Mouse (Mus musculus): ENCODE measurements around the gene Reps2. TPM values are rescaled to one million over a fixed set of nuclear protein-coding genes. Genes with fewer than 3 reads are reported as not detected.

Reps2 gene
- polyA plus RNA-seq, 1 experiment from 2014 or later, result 5.1 TPM

DNA sequence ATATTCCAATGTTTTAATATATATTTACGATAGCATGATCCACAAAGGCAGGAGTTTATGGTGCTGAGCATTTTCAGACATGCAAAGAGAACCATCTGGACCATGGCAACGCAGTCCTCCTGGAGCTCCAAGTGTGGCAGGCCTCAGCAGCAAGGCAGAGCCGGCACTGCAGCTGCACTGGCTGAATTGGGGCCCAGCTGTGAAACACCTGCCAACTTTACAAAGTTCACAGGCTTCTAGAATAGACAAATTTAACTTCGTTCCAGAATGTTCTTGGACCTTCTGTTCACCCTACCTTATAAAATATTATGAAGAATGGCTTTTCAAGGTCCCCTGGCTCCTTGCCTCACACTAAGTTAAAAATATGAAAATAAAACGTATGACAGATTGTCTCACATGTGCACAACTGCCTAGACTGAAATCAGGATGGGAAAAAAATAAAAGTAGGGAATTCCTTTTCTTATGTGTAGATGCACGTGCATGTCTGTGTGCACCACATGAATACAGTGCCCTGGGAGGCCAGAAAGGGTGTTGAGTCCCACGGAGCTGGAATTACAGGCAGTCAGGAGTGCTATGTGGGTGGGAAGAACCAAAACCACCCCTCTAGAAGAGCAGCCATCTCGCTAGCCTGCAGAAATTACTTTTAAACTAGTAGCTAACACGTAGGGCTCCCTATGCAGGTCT is 121.5 kb downstream of the Reps2 start:
- Histone ChIP-seq H3K27me3 (ENCODE audit: control insufficient read depth, insufficient read depth, low read depth, low read length) (peaks cover 5% of the 10 kb centered on the region; the same call in 1 of the 2 replicates), H3K27ac (ENCODE audit: low read length) (no peak overlapping the region)
- 51% methylated on average over 9 of the region's 9 CpGs for WGBS

DNA sequence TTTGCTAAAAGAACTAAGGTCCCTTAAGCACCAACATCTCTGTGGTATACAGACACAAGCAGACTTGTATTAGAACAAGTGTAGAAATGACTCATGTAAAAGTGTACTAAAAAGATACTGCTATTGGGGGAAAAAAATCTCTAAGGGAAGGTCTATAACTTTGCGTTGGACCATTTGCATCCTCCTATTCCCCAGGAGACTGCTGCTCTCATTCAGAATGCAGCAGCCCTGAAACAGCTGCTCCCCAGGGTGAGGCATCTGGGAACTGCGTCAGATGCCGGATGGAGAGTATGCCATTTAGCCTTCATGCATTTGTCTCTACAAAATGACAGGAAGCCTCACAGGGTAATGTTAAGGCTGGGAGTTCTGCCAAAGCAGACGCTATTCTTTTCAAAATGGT is 122.3 kb downstream of the Reps2 start:
- 0 out of 2 replicates have a peak, but pooled peaks have one; percentile 45 for ATAC-seq
- Histone ChIP-seq H3K27ac (ENCODE audit: low read length) (no peak overlapping the region), H3K36me3 (ENCODE audit: control insufficient read depth, insufficient read depth, low read length) (no peaks in the 10 kb centered on the region), H3K9me3 (replicated peaks; ENCODE audit: control insufficient read depth, low read length, poor library complexity, severe bottlenecking) (no peaks in the 10 kb centered on the region), H3K4me3 (ENCODE audit: low read depth, low read length) (no peak overlapping the region), H3K4me1 (ENCODE audit: control insufficient read depth, insufficient read depth, low read length) (no peaks in the 10 kb centered on the region), H3K9ac (ENCODE audit: low read depth, low read length) (no peak overlapping the region), H3K4me2 (ENCODE audit: low read length) (no peak overlapping the region), H3K27me3 (ENCODE audit: control insufficient read depth, insufficient read depth, low read depth, low read length) (peaks cover 5% of the 10 kb centered on the region; the same call in 1 of the 2 replicates)
- 32% methylated on average over 4 of the region's 4 CpGs for WGBS

More for the DNA sequence above, 121.5 kb downstream of the Reps2 start:
- Histone ChIP-seq H3K9ac (ENCODE audit: low read depth, low read length) (no peak overlapping the region), H3K4me2 (ENCODE audit: low read length) (no peak overlapping the region), H3K36me3 (ENCODE audit: control insufficient read depth, insufficient read depth, low read length) (no peaks in the 10 kb centered on the region), H3K9me3 (replicated peaks; ENCODE audit: control insufficient read depth, low read length, poor library complexity, severe bottlenecking) (no peaks in the 10 kb centered on the region), H3K4me3 (ENCODE audit: low read depth, low read length) (no peak overlapping the region), H3K4me1 (ENCODE audit: control insufficient read depth, insufficient read depth, low read length) (no peaks in the 10 kb centered on the region)
- no peak for ATAC-seq

GRCm38 (mm10) chrX:162520374-162520773 is 123.1 kb downstream of the Reps2 start:
- no peak overlapping the region for H3K4me3 ChIP-seq (ENCODE audit: low read depth, low read length)
- H3K4me1 ChIP-seq (ENCODE audit: control insufficient read depth, insufficient read depth, low read length), result no peaks in the 10 kb centered on the region
- no peak overlapping the region for H3K4me2 ChIP-seq (ENCODE audit: low read length)
- no peak overlapping the region for H3K27ac ChIP-seq (ENCODE audit: low read length)
- H3K9ac ChIP-seq (ENCODE audit: low read depth, low read length), result no peak overlapping the region
- WGBS, result 80% methylated on average over 2 of the region's 2 CpGs
- peaks cover 2% of the 10 kb centered on the region; the same call in 1 of the 2 replicates for H3K27me3 ChIP-seq (ENCODE audit: control insufficient read depth, insufficient read depth, low read depth, low read length)
- no peaks in the 10 kb centered on the region for H3K36me3 ChIP-seq (ENCODE audit: control insufficient read depth, insufficient read depth, low read length)
- H3K9me3 ChIP-seq (replicated peaks; ENCODE audit: control insufficient read depth, low read length, poor library complexity, severe bottlenecking), result no peaks in the 10 kb centered on the region
- ATAC-seq, result no peak

- no peak overlapping the region for H3K27ac ChIP-seq (ENCODE audit: low read length)
Observed at GRCm38 (mm10) chrX:162510426-162510980, 132.9 kb downstream of the Reps2 start.

DNA sequence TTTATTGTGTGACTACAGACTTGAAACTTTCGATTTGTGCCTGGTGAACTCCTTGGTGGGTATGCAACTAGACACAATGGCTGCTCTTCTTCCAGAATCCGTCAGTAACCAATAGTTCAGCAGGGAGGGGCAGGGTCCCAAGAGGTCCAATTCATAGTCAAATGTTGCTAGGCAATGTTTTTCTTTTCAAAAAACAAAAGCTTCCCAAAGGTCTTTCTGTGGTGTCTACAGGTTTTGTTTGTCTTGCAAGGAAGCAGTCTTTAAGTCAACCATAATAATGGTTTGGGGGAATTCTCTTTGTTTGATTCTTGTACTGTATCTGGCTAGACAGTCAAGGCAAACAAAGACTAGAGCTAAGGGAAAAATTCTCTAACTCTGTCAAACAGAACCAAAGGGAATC is 138.3 kb downstream of the Reps2 start:
- WGBS, result 34% methylated on average over 2 of the region's 2 CpGs
- no peak overlapping the region for H3K4me3 ChIP-seq (ENCODE audit: low read depth, low read length)
- no peak for ATAC-seq
- no peaks in the 10 kb centered on the region for H3K4me1 ChIP-seq (ENCODE audit: control insufficient read depth, insufficient read depth, low read length)
- H3K9me3 ChIP-seq (replicated peaks; ENCODE audit: control insufficient read depth, low read length, poor library complexity, severe bottlenecking), result no peaks in the 10 kb centered on the region
- H3K36me3 ChIP-seq (ENCODE audit: control insufficient read depth, insufficient read depth, low read length), result no peaks in the 10 kb centered on the region
- no peak overlapping the region for H3K4me2 ChIP-seq (ENCODE audit: low read length)
- H3K9ac ChIP-seq (ENCODE audit: low read depth, low read length), result no peak overlapping the region
- H3K27me3 ChIP-seq (ENCODE audit: control insufficient read depth, insufficient read depth, low read depth, low read length), result no peaks in the 10 kb centered on the region; the same call in 1 of the 2 replicates
- no peak overlapping the region for H3K27ac ChIP-seq (ENCODE audit: low read length)

More at GRCm38 (mm10) chrX:162510426-162510980, 132.9 kb downstream of the Reps2 start:
- Histone ChIP-seq H3K9me3 (replicated peaks; ENCODE audit: control insufficient read depth, low read length, poor library complexity, severe bottlenecking) (no peaks in the 10 kb centered on the region), H3K4me1 (ENCODE audit: control insufficient read depth, insufficient read depth, low read length) (no peaks in the 10 kb centered on the region), H3K27me3 (ENCODE audit: control insufficient read depth, insufficient read depth, low read depth, low read length) (peaks cover 2% of the 10 kb centered on the region), H3K9ac (ENCODE audit: low read depth, low read length) (no peak overlapping the region), H3K4me3 (ENCODE audit: low read depth, low read length) (no peak overlapping the region), H3K36me3 (ENCODE audit: control insufficient read depth, insufficient read depth, low read length) (no peaks in the 10 kb centered on the region), H3K4me2 (ENCODE audit: low read length) (no peak overlapping the region)
- 68% methylated on average over 2 of the region's 2 CpGs for WGBS
- no peak for ATAC-seq

DNA sequence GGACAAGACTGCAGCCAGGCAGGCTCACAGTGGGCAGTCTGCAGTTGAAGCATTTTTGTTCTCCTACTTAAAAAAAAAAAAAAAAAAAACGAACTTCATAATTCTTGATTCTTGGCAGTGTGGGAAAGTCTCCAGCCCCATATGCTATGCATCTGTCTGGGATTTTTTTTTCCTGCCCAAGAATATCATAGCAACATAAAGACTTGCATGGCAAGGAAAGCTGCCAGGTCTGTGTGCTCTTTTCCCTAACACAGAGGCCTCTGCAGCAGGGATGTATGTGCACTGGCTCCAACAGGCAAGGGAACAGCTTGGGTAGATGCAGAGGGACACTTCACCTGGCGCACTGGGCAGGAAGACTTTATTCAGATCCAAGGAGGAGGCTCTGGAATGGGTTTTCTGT is 140.0 kb downstream of the Reps2 start:
- H3K9me3 ChIP-seq (replicated peaks; ENCODE audit: control insufficient read depth, low read length, poor library complexity, severe bottlenecking), result no peaks in the 10 kb centered on the region
- H3K9ac ChIP-seq (ENCODE audit: low read depth, low read length), result no peak overlapping the region
- H3K4me2 ChIP-seq (ENCODE audit: low read length), result no peak overlapping the region
- H3K27me3 ChIP-seq (ENCODE audit: control insufficient read depth, insufficient read depth, low read depth, low read length), result no peaks in the 10 kb centered on the region; the same call in 1 of the 2 replicates
- ATAC-seq, result no peak
- no peaks in the 10 kb centered on the region for H3K4me1 ChIP-seq (ENCODE audit: control insufficient read depth, insufficient read depth, low read length)
- H3K4me3 ChIP-seq (ENCODE audit: low read depth, low read length), result no peak overlapping the region
- H3K27ac ChIP-seq (ENCODE audit: low read length), result no peak overlapping the region
- no peaks in the 10 kb centered on the region for H3K36me3 ChIP-seq (ENCODE audit: control insufficient read depth, insufficient read depth, low read length)
- 55% methylated on average over 2 of the region's 2 CpGs for WGBS

DNA sequence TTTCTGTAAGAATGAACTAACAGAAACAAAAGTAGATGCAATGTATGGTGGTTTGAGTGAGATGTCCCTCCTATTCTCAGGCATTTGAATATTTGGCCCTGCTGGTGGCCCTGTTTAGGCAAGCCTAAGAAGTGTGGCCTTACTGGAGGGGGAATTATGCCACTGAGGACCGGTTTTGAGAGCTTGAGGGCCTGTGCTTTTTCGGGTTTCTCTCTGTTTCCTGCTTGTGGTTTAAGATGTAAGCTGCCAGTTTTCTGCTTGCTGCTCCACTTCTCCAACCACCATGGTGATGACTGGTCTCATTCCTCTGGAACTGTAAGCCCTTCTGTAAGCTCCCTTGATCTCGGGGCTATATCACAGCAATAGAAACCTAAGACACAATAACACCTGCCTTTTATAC is 142.5 kb downstream of the Reps2 start:
- no peaks in the 10 kb centered on the region for H3K9me3 ChIP-seq (replicated peaks; ENCODE audit: control insufficient read depth, low read length, poor library complexity, severe bottlenecking)
- no peak overlapping the region for H3K27ac ChIP-seq (ENCODE audit: low read length)
- no peak for ATAC-seq
- H3K4me1 ChIP-seq (ENCODE audit: control insufficient read depth, insufficient read depth, low read length), result no peaks in the 10 kb centered on the region
- no peak overlapping the region for H3K4me2 ChIP-seq (ENCODE audit: low read length)
- H3K9ac ChIP-seq (ENCODE audit: low read depth, low read length), result no peak overlapping the region
- WGBS, result 78% methylated on average over 3 of the region's 3 CpGs
- no peaks in the 10 kb centered on the region for H3K36me3 ChIP-seq (ENCODE audit: control insufficient read depth, insufficient read depth, low read length)
- H3K27me3 ChIP-seq (ENCODE audit: control insufficient read depth, insufficient read depth, low read depth, low read length), result no peaks in the 10 kb centered on the region; the same call in 1 of the 2 replicates
- no peak overlapping the region for H3K4me3 ChIP-seq (ENCODE audit: low read depth, low read length)

- ATAC-seq, result no peak
- H3K27ac ChIP-seq (ENCODE audit: low read length), result no peak overlapping the region
- 26% methylated on average over 2 of the region's 2 CpGs for WGBS
- H3K9ac ChIP-seq (ENCODE audit: low read depth, low read length), result no peak overlapping the region
- H3K36me3 ChIP-seq (ENCODE audit: control insufficient read depth, insufficient read depth, low read length), result no peaks in the 10 kb centered on the region
- no peak overlapping the region for H3K4me3 ChIP-seq (ENCODE audit: low read depth, low read length)
- H3K4me2 ChIP-seq (ENCODE audit: low read length), result no peak overlapping the region
- H3K9me3 ChIP-seq (replicated peaks; ENCODE audit: control insufficient read depth, low read length, poor library complexity, severe bottlenecking), result no peaks in the 10 kb centered on the region
- peaks cover 6% of the 10 kb centered on the region for H3K27me3 ChIP-seq (ENCODE audit: control insufficient read depth, insufficient read depth, low read depth, low read length)
- H3K4me1 ChIP-seq (ENCODE audit: control insufficient read depth, insufficient read depth, low read length), result no peaks in the 10 kb centered on the region
Observed at GRCm38 (mm10) chrX:162496485-162496884, 147.0 kb downstream of the Reps2 start.

- Histone ChIP-seq H3K27me3 (ENCODE audit: control insufficient read depth, insufficient read depth, low read depth, low read length) (peaks cover 3% of the 10 kb centered on the region; the same call in 1 of the 2 replicates), H3K4me1 (ENCODE audit: control insufficient read depth, insufficient read depth, low read length) (no peaks in the 10 kb centered on the region), H3K9ac (ENCODE audit: low read depth, low read length) (no peak overlapping the region), H3K4me3 (ENCODE audit: low read depth, low read length) (no peak overlapping the region), H3K4me2 (ENCODE audit: low read length) (no peak overlapping the region), H3K27ac (ENCODE audit: low read length) (no peak overlapping the region), H3K36me3 (ENCODE audit: control insufficient read depth, insufficient read depth, low read length) (no peaks in the 10 kb centered on the region), H3K9me3 (replicated peaks; ENCODE audit: control insufficient read depth, low read length, poor library complexity, severe bottlenecking) (no peaks in the 10 kb centered on the region)
- 86% methylated on average over 1 of the region's 1 CpGs for WGBS
- ATAC-seq, result no peak
Observed at GRCm38 (mm10) chrX:162488630-162489029, 154.8 kb downstream of the Reps2 start.

Data from midbrain, embryonic 16.5 days (tissue).